Mouse (Mus musculus): ENCODE results near the gene Tmeff1. TPM values are rescaled to one million over a fixed set of nuclear protein-coding genes. Genes with fewer than 3 reads are reported as not detected.

Tmeff1 gene
- polyA plus RNA-seq, 1 experiment from 2014 or later = 263 TPM

DNA sequence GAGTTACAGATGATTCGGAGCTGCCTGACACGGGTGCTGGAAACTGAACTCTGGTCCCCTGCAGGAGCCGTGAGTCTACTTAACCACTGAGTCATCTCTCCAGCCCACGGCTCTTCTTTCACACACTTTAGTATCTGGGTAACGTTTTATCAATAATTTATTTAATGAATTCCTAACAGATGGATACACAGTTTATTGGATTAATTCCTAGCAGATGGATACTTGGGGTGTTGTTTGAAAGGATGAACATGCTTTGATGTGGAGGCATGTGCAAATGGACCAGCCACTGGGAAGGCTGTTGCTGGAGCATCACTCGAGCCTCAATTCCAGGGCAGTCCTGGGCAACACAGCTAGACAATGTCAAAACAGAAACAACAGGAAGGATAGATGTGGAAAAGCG is 11.1 kb downstream of the Tmeff1 start:
- Histone ChIP-seq H3K9ac (replicated peaks) (no peak overlapping the region), H3K36me3 (no peaks in the 10 kb centered on the region), H3K4me3 (replicated peaks) (no peak overlapping the region), H3K27ac (no peak overlapping the region), H3K27me3 (no peaks in the 10 kb centered on the region), H3K4me2 (replicated peaks) (no peak overlapping the region), H3K4me1 (replicated peaks) (peaks cover 21% of the 10 kb centered on the region; the same call in 1 of the 2 replicates), H3K9me3 (0 out of 2 replicates have a peak, but pooled peaks cover 4% of the 10 kb centered on the region)
- ATAC-seq = no peak
- 85% methylated on average over 7 of the region's 7 CpGs for WGBS

DNA sequence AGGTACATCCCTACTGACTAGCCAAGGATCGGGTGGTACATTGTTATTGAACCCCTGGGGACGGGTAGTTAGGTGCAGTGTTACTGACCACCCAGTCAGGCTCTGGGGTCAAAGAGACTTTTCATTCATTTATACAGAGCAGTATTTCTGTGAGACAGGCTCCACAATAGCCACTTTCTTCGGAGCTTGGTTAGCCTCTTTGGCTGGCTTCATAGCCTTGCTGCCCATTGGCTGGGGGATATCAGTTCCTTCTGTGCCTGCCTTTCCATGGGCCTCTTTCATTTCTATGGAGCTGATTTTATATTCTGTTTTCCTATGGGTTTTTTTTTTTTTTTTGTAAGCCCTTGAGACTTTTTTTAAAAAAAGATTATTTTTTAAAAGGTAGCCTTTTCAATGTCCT is 20.7 kb downstream of the Tmeff1 start:
- Histone ChIP-seq H3K27me3 (no peaks in the 10 kb centered on the region), H3K36me3 (peaks cover 29% of the 10 kb centered on the region), H3K4me2 (replicated peaks) (no peak overlapping the region), H3K27ac (no peak overlapping the region), H3K9ac (replicated peaks) (no peak overlapping the region), H3K4me1 (replicated peaks) (peaks cover 21% of the 10 kb centered on the region), H3K9me3 (no peaks in the 10 kb centered on the region), H3K4me3 (replicated peaks) (no peak overlapping the region)
- ATAC-seq = no peak
- WGBS = 56% methylated on average over 3 of the region's 3 CpGs

DNA sequence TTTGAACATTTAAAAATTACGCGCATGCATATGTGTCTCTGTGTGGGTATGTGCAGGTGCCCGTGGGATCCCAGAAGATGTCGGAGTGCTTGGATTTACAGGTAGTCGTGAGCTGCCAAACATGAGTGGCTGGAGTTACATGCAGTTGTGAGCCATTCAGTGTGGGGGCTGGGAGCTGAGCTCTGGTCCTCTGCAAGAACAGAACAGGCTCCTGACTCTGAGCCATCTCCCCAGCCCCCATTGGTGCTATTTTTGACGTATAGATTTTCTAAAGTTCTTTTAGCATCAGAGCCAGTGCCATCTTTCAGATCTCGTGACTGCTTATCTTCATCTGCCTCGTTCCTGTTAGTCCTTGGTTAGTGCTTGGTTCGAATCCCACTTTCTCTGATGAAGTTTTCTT is 24.5 kb downstream of the Tmeff1 start:
- H3K4me3 ChIP-seq (replicated peaks) = no peak overlapping the region
- no peak overlapping the region for H3K9ac ChIP-seq (replicated peaks)
- 0 out of 2 replicates have a peak overlapping the region, but pooled peaks have one; percentile 14 for H3K27ac ChIP-seq
- no peaks in the 10 kb centered on the region for H3K9me3 ChIP-seq
- H3K4me1 ChIP-seq (replicated peaks) = peaks cover 15% of the 10 kb centered on the region
- H3K36me3 ChIP-seq = peaks cover 53% of the 10 kb centered on the region
- WGBS = 93% methylated on average over 9 of the region's 9 CpGs
- no peaks in the 10 kb centered on the region for H3K27me3 ChIP-seq
- H3K4me2 ChIP-seq (replicated peaks) = no peak overlapping the region
- no peak for ATAC-seq

DNA sequence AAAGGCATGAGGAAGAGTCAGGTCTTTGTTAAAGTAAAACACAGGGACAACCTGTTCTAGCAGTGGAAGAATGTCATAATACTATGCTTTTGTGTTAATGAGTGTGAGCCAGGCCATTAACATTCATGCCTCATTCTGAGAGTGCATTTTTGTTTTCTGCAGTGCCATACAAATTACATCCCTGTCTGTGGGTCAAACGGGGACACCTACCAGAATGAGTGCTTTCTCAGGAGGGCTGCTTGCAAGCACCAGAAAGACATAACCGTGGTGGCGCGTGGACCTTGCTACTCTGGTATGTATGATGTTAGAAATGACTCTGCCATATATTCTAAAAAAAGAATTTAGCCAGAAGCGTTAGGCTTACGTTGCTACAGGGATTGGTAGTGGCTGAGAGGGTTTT is 25.3 kb downstream of the Tmeff1 start:
- Histone ChIP-seq H3K27ac (no peak overlapping the region), H3K4me3 (replicated peaks) (no peak overlapping the region), H3K36me3 (peaks cover 51% of the 10 kb centered on the region), H3K4me2 (replicated peaks) (no peak overlapping the region), H3K9me3 (no peaks in the 10 kb centered on the region), H3K27me3 (no peaks in the 10 kb centered on the region), H3K4me1 (replicated peaks) (peaks cover 14% of the 10 kb centered on the region), H3K9ac (replicated peaks) (no peak overlapping the region)
- 92% methylated on average over 6 of the region's 6 CpGs for WGBS
- ATAC-seq = no peak

DNA sequence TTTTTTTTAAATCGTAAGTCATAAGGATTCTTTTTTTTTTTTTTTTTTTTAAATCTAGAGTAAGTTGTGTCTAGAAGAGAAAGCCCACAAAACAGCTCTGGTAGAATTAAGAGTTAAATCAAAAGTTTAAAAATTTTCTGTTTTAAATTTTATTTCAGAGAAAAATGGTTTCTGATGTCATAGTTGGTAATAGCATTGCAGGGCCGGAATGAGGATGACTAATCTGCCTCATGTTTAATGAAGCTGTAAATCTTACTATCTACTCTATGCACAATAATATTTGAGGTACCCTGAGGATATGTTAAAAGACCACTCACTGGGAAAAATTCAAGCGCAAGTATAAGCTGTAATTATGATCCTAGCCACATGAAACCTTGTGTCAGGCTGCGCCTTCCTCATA is 30.5 kb downstream of the Tmeff1 start:
- Histone ChIP-seq H3K27ac (no peak overlapping the region), H3K9ac (replicated peaks) (no peak overlapping the region), H3K36me3 (peaks cover 63% of the 10 kb centered on the region), H3K27me3 (no peaks in the 10 kb centered on the region), H3K4me2 (replicated peaks) (no peak overlapping the region), H3K9me3 (no peaks in the 10 kb centered on the region), H3K4me1 (replicated peaks) (no peaks in the 10 kb centered on the region), H3K4me3 (replicated peaks) (no peak overlapping the region)
- 86% methylated on average over 4 of the region's 4 CpGs for WGBS
- ATAC-seq = no peak

DNA sequence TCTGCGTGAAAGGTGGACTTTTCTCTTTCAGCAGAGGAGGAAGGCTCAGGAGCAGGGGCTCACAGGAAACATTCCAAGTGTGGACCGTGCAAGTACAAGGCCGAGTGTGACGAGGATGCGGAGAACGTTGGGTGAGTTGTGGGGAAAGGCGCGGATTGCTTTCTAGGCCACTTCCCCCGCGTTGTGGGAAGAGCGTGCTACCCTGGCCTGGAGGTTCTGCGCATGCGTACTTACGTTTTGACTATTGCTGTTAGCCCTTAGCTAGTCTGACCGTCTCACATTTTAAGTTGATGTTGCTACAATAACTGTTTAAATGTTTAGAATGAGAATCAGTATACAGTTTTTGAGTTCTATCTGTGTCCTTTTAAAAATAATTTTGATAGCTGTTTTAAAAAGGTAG is 32.2 kb downstream of the Tmeff1 start:
- no peak for ATAC-seq

GRCm38 (mm10) chr4:48620121-48620520 is 35.1 kb downstream of the Tmeff1 start:
- WGBS = 93% methylated on average over 6 of the region's 6 CpGs
- ATAC-seq = no peak
- H3K27ac ChIP-seq = no peak overlapping the region

More for the DNA sequence above, 32.2 kb downstream of the Tmeff1 start:
- H3K4me3 ChIP-seq (replicated peaks) = no peak overlapping the region
- no peak overlapping the region for H3K27ac ChIP-seq
- no peak overlapping the region for H3K4me2 ChIP-seq (replicated peaks)
- no peaks in the 10 kb centered on the region for H3K27me3 ChIP-seq
- H3K9ac ChIP-seq (replicated peaks) = no peak overlapping the region
- no peaks in the 10 kb centered on the region for H3K4me1 ChIP-seq (replicated peaks)
- no peaks in the 10 kb centered on the region for H3K9me3 ChIP-seq
- WGBS = 97% methylated on average over 15 of the region's 15 CpGs
- peaks cover 63% of the 10 kb centered on the region for H3K36me3 ChIP-seq

GRCm38 (mm10) chr4:48622246-48622645 is 37.3 kb downstream of the Tmeff1 start:
- H3K9me3 ChIP-seq = no peaks in the 10 kb centered on the region
- no peak overlapping the region for H3K4me3 ChIP-seq (replicated peaks)
- H3K36me3 ChIP-seq = peaks cover 69% of the 10 kb centered on the region
- ATAC-seq = no peak
- H3K9ac ChIP-seq (replicated peaks) = no peak overlapping the region
- H3K27me3 ChIP-seq = no peaks in the 10 kb centered on the region
- no peaks in the 10 kb centered on the region for H3K4me1 ChIP-seq (replicated peaks)
- H3K4me2 ChIP-seq (replicated peaks) = no peak overlapping the region
- WGBS = 93% methylated on average over 6 of the region's 6 CpGs
- no peak overlapping the region for H3K27ac ChIP-seq

More at GRCm38 (mm10) chr4:48620121-48620520, 35.1 kb downstream of the Tmeff1 start:
- Histone ChIP-seq H3K27me3 (no peaks in the 10 kb centered on the region), H3K9me3 (no peaks in the 10 kb centered on the region), H3K4me3 (replicated peaks) (no peak overlapping the region), H3K36me3 (peaks cover 70% of the 10 kb centered on the region), H3K4me1 (replicated peaks) (no peaks in the 10 kb centered on the region), H3K9ac (replicated peaks) (no peak overlapping the region), H3K4me2 (replicated peaks) (no peak overlapping the region)

DNA sequence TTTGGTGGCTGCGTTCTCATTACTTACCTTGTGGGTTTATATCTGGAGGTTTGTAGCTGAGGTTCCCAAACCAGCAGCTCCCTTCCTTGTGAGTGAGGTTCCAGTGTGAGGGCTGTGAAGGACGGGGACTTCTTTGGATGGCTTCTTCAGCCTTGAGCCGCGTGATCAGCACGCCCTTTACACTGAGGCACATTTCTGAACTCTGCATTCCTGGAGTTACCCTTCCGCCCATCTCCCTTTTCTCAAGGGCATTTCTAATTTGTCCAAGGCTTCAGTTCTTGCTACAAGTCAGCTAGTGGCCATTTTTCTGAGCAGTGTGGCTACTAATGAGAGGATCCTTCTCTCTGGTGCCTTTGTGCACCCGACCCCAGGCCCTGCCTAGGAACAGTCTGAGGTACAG is 38.0 kb downstream of the Tmeff1 start:
- 95% methylated on average over 7 of the region's 7 CpGs for WGBS
- peaks cover 73% of the 10 kb centered on the region for H3K36me3 ChIP-seq
- H3K9me3 ChIP-seq = no peaks in the 10 kb centered on the region

GRCm38 (mm10) chr4:48624961-48625360 is 40.0 kb downstream of the Tmeff1 start:
- WGBS = 65% methylated on average over 6 of the region's 6 CpGs
- no peak overlapping the region for H3K4me2 ChIP-seq (replicated peaks)
- H3K4me3 ChIP-seq (replicated peaks) = no peak overlapping the region
- no peaks in the 10 kb centered on the region for H3K9me3 ChIP-seq
- H3K4me1 ChIP-seq (replicated peaks) = no peaks in the 10 kb centered on the region
- peaks cover 81% of the 10 kb centered on the region for H3K36me3 ChIP-seq
- ATAC-seq = no peak
- H3K27me3 ChIP-seq = no peaks in the 10 kb centered on the region
- no peak overlapping the region for H3K9ac ChIP-seq (replicated peaks)
- H3K27ac ChIP-seq = no peak overlapping the region

More for the DNA sequence above, 38.0 kb downstream of the Tmeff1 start:
- Histone ChIP-seq H3K27me3 (no peaks in the 10 kb centered on the region), H3K9ac (replicated peaks) (no peak overlapping the region), H3K4me3 (replicated peaks) (no peak overlapping the region), H3K4me2 (replicated peaks) (no peak overlapping the region), H3K27ac (no peak overlapping the region), H3K4me1 (replicated peaks) (no peaks in the 10 kb centered on the region)
- ATAC-seq = no peak

DNA sequence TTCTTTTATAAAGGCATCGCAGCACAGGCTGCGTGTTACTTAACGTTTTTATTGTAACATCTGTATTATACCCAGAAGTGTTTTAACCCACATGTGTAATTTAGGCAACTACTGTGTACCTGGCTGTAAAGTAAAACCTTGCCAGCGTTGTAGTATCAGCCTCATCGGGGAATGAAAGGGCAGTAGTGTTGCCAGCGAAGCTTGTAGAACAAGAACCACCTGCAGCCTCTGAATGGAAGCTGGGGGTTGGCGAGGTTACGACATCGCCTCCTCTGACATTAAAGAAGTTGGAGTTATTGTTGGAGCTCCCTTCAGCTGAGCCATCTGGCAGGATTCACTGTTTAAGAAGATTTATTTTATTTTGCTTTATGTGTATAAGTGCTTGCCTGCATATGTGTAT is 40.9 kb downstream of the Tmeff1 start:
- Histone ChIP-seq H3K27me3 (no peaks in the 10 kb centered on the region), H3K27ac (no peak overlapping the region), H3K9me3 (no peaks in the 10 kb centered on the region), H3K9ac (replicated peaks) (no peak overlapping the region), H3K4me3 (replicated peaks) (no peak overlapping the region), H3K4me2 (replicated peaks) (no peak overlapping the region), H3K4me1 (replicated peaks) (no peaks in the 10 kb centered on the region), H3K36me3 (peaks cover 81% of the 10 kb centered on the region)
- WGBS = 89% methylated on average over 9 of the region's 9 CpGs
- no peak for ATAC-seq

DNA sequence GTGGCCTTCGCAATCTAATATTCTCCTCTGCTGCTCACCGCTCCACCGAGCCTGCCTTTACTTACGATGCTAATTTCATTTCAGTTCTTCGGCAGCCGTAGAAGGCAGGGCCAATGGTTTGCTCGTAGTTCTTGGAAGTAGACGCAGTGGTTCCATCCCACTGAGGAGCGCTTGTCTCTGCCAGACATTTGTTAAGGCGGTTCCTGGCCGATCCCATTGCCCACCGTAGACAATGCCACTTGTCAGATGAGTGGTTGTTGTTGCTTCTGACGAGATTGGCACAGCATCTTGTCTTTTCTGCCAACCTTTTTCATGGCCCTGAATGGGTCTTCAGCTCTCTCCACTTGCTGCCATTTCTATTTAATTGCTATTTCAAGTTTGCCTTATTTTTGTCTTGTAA is 44.5 kb downstream of the Tmeff1 start:
- WGBS = 90% methylated on average over 13 of the region's 13 CpGs
- Histone ChIP-seq H3K9me3 (no peaks in the 10 kb centered on the region), H3K4me3 (replicated peaks) (no peak overlapping the region), H3K36me3 (peaks cover 49% of the 10 kb centered on the region), H3K4me1 (replicated peaks) (no peaks in the 10 kb centered on the region), H3K27me3 (no peaks in the 10 kb centered on the region), H3K9ac (replicated peaks) (no peak overlapping the region), H3K27ac (no peak overlapping the region), H3K4me2 (replicated peaks) (no peak overlapping the region)
- ATAC-seq = no peak

GRCm38 (mm10) chr4:48633529-48633928 is 48.6 kb downstream of the Tmeff1 start:
- no peak overlapping the region for H3K27ac ChIP-seq
- no peak for ATAC-seq
- WGBS = 67% methylated on average over 6 of the region's 6 CpGs

More at GRCm38 (mm10) chr4:48633529-48633928, 48.6 kb downstream of the Tmeff1 start:
- H3K27me3 ChIP-seq = no peaks in the 10 kb centered on the region
- peaks cover 41% of the 10 kb centered on the region for H3K36me3 ChIP-seq
- no peak overlapping the region for H3K4me3 ChIP-seq (replicated peaks)
- no peak overlapping the region for H3K4me2 ChIP-seq (replicated peaks)
- H3K4me1 ChIP-seq (replicated peaks) = peaks cover 10% of the 10 kb centered on the region
- H3K9me3 ChIP-seq = no peaks in the 10 kb centered on the region
- H3K9ac ChIP-seq (replicated peaks) = no peak overlapping the region
